Mouse (Mus musculus) frontal cortex, adult (tissue): ENCODE measurements at regions not wholly inside any gene's neighbourhood (a gene's known extent, or its start where the extent isn't known, plus 50 kb on each side); places are given as distances from the start of the nearest gene placed in this dataset.

Source experiments
- ATAC-seq: cut with Nextera tagmentation; 2 replicates; pipeline ENCODE4 v1.9.2; 2017; ENCODE audit warnings: mild to moderate bottlenecking, moderate library complexity, mixed read lengths; ENCODE audit not compliant: low TSS enrichment

DNA sequence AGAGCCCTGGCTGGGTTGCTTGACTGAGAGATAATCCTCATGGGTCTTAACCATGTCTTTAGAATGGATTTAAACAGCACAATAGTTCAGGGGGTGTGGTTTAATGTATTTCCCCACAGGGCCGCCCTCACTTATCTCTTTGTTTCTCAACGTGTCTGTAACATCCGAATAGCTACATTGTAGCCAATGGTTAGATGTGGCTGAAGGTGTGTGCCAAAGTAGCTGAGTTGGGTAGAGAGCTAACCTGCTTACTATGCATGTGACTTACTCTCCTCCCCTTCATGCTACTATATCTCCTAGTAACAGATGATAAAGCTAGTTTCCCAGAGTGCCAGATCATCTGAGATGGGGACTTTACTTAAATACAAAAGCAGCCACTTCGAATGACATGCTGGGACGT, 213.2 kb upstream of the Prok2 start:
- no peak for ATAC-seq

DNA sequence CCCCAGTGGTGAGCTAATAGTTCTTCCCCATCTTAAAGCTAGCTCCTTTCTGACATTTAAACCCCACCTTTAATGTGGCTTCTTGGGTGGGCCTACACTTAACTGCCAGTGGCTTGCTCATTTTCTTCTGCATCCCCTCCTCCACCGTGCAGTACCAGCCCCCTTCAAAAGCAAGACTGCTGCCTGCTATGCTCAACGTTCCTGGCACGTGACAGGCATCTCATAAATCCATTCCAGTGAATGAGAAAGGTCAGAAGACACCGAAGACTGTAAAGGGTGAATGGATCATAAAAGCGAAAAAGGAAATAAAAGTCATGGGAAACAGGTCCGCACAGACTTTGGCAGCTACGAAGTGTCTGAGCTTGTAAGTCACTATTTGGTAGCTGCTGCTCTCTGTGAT, 212.8 kb upstream of the Prok2 start:
- ATAC-seq, result no peak

DNA sequence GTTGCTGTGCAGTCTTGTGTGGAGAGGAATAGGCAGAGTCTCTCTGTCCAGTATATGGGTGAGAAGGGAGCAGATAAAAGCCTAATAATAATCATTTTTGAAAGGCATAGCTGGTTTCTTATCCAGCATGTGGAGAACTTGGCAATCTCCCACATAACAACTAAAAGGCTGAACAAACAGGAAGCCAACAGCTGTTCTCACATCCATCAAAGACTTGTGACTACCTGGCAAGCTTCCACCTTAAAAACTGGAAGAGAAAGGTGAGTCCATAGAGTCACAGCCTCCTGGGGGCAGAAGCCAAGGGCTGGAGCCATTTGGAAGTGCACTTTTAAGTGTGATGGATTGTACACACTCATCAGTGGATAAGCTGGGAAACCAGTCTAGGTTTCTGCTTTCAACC, 210.5 kb upstream of the Prok2 start:
- ATAC-seq, result no peak

DNA sequence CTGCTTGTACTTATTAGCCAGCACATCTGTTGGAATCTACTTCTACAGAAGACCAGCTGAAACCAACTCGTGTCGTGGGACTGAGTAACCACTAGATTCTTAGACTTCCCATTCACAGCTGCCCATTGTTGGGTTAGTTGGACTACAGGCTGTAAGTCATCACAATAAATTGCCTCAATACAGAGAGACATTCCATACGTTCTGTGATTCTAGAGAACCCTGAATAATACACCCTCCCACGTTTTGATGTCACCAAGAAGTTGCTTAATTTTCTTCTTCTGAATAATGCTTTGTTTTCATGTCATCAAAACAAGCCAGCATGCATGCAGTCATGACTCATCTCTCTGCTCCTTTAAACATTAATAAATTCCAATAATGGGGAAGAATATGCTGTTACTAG, 209.2 kb upstream of the Prok2 start:
- ATAC-seq, result no peak

DNA sequence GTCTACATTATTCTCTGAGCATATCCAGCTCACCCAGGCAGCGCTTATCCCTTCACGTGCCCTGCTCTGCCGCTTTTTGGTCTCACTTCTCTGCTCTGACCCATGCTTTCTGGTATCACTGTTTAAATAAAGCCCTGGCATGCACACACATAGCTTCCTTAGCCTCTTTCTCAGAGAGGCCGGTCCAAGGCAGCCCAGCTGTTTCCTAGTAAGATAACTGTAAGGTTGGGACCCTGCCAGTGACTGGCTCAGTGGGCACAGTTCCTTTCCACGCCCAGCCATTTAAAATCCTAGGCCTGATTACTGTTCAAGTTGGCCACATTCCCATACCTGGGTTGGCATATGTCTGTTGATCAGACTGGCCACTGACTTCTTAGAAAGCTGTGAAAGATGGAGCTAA, 208.2 kb upstream of the Prok2 start:
- ATAC-seq, result no peak

DNA sequence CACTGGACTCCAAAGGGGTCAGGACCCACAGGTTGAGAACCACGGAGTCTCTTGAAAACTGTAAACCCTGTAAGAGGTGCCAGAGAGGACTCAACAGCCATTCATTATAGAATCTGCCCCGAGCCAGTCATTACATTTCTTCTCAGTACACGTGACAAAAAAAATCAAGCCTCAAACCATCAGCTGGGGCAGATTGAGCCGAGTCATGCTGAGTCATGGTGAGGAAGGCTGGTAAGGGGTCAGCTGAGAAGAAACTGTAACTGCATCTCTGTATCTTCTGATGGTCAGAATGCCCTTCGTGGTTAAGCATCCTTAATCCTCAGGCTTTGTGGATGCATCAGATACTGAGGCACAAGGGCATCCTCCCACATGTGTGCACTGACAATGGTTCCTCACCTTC, 207.2 kb upstream of the Prok2 start:
- ATAC-seq, result no peak

DNA sequence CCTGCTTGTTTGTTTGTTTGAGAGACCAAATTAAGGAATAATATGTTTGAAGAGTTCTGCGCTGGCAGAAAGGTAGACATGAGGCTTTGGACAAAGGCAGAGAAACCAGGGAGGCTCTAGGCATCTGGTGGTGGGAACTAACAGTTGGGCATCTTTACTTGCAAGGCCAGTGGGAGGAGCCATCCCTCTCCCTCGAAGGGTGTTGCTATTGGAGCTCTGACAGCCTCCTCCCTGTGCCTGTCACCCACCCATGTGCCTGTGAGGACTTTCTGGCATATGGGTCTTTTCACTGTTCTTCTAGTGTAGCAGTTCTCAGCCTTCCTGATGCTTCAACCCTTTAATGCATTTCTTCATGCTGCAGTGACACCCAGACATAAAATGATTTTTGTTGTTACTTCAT, 206.7 kb upstream of the Prok2 start:
- 0 out of 2 replicates have a peak, but pooled peaks have one; percentile 38 for ATAC-seq

DNA sequence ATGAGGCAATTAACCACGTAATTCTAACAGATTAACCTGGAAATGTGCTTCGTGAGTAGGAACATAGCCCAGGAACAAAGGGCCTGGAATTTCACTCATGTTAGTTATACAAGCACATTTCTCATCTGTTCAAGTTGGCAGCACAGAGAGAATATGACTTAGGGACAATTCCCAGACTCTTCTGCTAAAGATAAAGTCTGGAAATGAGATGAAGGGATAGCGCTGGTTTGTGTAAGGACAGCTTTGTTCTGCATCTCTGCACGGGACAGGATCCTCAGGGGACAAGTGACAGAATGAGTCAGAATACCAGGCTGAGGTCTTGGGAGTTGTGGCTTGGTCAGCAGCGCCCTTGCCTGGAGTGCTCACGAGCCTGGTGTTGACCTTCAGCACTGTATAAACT, 206.2 kb upstream of the Prok2 start:
- peak; percentile 57; the same call in 1 of the 2 replicates for ATAC-seq

DNA sequence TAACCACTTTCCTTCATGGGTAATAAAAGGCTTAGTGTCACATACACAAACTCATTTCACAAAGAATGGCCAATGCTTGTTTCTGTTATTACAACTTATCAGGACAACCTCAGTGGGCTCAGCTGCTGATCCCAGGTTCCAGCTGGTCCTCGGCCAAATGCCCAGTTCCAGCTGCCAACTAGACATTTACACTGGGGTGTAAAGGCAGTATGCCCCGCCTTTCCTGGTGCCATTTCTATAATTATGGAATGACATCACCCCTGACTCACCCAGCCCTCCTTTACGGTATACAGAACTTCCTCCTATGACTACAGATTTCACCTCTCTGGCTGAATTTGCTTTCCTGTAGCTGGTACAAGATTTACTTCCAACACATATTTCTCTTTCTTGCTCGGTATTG, 205.4 kb upstream of the Prok2 start:
- no peak for ATAC-seq

DNA sequence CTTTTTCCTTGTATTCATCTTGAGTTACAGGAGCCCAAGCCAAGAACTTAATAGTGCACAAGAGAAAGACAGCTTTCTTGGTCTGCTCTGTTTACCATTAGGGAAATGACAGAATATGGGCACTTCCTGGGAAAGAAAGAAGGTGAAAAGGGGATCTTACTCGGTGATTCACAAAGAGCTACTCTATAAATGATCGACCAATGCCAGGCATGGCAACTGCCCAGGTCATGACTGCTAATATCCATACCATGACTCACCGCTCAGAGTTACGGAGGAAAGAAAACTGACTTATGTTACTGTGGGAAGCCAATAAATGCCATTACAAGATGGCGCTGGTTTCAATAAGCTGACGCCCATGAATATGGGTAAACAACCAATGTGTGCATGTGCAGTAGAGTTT, 204.1 kb upstream of the Prok2 start:
- ATAC-seq, result no peak

DNA sequence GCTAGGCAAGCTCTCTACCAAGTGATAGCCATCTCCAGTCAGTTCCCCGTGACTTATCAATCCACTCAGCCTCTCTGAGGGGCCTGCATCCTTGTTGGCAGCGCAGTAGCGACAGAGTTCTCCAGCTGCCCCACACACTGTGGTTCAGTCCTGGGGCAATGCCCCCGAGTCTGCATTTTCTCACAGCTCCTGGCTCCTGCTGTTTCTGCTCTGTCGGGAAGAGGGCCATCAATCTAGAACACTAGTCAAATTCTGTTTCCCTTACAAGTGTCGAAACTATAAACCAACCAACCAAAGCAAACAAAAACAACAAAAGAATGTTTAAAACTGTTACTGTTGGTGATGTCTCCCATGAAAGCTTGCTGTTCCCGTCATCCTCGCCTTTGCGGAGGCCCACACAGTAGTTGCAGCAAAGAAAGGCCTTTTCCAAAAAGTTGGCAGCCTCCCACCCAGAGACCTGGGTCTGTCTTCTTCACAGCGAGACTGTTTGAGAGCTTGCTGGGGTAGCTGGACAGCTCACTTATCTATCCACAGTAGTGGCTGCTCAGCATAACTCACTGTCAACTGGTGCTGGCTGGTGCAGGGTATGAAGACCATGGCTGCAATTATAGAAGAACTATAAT, 201.9 kb upstream of the Prok2 start:
- ATAC-seq, result no peak

DNA sequence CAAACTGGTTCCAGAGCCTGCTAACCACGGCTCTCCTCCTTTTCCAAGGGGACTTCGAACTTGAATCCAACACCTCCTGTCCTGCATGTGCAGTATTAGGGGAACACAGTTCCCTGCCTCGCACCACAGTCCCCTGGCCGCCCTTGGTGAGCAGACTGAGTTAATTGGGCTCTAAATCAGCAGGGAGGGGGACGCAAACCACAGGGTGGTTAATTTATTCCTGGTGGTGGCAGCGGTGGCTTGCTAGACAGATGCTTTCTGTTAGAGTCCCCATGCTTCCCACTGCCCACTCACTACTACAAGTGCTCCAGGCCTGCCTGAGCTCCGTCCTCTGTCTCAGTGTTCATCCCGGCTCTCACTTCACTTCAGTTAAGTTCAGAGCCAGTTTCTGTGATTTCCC, 198.0 kb upstream of the Prok2 start:
- ATAC-seq, result no peak

DNA sequence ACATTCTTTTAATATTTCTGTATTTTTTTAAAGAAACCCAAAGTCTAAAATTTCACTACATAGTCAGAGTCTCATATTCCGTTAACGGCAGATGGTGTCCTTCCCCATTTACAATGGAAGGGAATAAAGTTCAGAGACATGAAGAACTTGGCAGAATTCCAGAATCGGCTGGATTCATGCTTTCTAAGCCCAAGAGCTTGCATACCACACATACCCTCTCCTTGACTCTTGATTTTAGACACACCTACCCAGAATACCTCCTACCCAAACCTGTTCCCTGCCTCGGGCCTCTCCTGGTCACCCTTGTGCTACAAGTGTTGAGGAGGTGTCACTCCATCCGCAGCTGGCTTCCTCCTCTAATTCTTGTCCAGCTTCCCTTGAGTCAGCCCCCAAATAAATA, 195.8 kb upstream of the Prok2 start:
- no peak for ATAC-seq

DNA sequence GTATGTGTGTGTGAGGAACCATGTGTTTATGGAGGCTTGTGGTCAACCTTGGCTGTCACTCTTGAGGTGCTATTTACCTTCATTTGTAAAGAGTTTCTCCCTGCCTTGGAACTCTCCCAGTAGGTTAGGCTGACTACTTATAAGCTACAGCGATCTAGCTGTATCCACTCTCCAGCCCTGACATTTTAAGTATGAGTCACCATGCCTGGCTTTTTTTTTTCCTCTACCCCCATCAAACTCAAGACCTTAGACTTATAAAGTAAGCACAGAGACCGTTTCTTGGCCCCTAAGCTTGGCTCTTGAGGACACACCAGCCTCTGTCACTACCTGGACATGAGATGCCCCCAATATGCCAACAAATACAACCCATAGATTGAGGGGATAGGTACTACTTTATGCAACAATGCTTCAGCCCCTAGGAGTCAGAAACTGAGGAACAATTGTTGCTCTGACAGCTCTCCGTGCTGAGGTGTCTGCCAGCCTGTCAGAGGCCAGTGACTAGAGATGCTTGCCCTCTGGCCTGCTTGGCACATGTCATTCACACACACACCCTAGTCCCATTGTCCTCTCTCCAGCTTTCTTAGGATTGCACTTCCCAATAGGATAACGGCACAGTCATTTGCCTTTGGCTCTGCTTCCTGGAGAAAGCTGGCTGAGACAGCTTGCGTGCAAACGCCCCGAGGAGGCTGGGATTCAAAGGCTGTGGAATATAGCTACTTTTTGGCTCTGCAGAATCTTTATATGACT, 193.8 kb upstream of the Prok2 start:
- peak; percentile 69 for ATAC-seq

DNA sequence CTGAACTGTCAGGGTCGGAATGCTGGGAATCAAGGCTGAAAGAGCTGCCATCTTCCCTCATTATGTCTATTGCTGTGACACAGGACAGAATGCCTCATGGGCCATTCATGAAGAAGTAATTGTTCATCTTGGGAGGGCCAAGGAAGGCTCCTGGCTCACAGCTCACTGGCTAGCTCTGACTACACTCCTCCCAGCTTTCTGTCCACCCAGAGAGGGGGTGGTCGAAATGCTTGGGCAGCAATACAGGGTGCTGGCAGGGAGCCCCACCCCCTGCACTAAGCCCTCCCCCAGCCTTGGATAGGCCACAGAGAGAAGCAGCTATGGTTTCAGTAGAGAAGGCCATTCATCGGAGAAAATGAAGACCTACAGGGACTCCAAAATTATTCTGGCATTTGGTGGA, 192.2 kb upstream of the Prok2 start:
- no peak for ATAC-seq

DNA sequence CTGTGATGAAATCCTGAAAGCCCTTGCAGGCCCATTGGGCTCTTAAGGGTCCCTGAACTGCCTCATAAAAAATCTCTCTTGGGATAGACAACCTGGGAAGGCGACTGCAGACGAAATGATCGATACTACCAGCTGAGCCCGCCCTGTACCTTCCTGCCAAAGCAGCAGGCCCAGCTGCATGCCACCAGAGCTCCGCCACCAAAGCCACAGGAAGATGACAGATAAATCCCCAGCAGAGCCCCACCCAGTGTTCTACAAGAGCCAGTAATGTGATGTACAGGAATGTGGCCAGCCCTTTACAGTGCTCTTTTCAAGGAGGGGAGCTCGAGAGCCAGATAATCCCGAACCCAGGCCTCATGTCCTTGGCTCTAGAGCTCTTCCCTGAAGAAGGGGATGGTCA, 183.7 kb upstream of the Prok2 start:
- no peak for ATAC-seq

DNA sequence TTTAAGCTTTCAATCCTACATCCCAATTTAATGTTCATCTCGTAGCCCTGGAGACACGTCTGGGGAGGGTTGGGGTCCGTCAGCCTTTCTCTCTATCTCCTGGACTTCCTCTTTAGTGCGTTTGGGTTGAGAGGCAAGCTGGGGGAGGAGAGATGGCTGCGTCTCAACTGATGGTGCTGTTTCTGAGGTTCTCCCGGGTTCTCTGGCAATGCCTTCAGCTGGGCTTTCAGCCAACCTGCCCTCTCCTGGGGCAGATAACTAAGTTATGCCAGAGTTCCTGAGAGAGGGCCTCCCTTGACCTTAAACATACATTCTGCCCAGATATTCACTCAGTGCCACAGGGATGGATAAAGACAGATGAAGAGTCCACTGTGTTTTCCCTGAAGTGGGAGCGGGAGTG, 183.3 kb upstream of the Prok2 start:
- no peak for ATAC-seq

DNA sequence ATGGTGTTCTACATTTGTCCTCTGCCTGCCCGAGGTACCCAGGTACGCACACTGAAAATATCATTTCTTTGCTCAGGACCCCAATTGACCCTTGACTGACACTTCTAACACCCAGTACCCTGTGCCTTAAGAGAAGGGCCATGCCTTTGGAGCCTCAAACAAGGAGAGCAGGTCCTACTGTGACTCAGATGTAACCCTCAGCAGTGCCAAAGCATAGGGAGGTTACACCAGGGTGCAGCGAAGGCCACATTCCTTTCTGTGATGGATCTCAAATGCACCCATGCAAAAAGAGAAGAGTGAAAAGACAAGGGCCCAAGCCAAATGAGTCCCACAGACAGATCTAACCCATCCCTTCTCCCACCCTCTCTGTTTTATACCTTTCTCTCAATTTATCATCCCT, 181.9 kb upstream of the Prok2 start:
- no peak for ATAC-seq

DNA sequence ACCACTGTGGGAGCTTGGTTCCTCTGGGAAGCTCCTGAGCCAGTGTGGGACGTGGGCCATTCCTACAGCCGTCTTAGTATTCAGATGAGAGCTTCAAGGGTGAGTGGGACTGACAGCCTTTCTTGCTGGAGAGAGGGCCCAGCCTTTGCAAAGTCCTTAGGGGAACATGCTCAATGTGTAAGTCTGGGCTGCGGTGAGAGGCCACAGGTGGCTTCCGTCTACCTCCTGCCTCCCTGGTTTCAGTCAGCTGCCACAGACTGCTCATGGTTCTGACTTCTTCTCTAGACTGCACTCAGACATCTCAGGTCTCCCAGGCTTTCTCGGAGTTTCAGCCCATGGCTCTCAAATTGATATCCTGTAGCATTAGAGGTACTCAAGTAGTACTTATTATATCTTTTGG, 179.0 kb upstream of the Prok2 start:
- no peak for ATAC-seq

DNA sequence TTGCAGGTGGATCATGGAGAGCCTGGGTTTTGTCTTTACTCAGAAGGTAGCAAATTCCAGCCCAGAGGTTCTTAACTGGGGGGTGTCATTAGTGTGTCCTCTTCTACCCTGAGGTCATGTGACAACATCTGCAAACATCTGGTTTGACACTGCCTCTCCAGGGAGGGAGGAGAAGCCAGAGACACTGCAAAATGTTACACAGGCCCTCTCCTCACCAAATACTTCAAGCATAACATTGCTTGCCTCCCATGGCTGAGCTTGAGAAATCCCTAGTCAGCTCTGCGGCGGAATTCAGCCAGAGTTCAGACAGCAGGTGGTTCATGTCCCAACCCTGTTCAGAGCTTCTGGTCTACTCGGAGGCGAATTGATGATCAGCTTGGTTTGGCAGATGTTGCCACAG, 178.4 kb upstream of the Prok2 start:
- ATAC-seq, result no peak

DNA sequence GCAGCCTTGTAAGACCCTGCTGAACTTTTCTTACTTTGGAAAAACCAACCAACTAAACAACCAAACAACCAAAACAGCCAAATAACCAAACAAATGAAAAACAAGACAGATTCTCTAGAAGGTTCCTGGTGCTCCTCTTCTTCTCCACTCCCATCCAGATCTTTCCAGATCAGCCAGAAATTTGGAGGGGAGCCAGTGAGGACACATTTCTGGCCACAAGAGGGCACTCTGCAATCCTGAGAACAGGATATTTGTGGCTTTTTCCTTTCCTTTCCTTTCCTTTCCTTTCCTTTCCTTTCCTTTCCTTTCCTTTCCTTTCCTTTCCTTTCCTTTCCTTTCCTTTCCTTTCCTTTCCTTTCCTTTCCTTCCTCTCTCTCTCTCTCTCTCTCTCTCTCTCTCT, 177.9 kb upstream of the Prok2 start:
- ATAC-seq, result peak; percentile 62; the same call in 1 of the 2 replicates

DNA sequence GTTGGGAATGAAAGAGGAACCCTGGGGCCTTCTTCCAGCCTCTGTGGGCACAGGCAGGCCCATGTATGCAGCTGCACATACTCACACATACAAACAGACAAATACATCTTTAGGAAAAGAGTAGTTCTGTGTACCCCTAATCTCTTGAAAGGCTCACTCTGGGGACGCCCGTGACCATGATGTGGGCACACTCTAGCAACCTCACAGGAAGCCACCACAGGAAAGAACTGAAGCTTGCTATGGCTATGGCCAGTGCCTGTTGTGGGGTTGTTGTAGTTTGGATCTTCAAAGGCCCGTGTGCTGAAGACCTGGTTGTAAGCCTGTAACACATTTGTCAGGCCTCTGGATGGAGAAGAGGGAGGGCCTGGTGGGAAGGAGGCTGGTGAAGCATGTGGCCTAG, 175.4 kb upstream of the Prok2 start:
- ATAC-seq, result no peak

DNA sequence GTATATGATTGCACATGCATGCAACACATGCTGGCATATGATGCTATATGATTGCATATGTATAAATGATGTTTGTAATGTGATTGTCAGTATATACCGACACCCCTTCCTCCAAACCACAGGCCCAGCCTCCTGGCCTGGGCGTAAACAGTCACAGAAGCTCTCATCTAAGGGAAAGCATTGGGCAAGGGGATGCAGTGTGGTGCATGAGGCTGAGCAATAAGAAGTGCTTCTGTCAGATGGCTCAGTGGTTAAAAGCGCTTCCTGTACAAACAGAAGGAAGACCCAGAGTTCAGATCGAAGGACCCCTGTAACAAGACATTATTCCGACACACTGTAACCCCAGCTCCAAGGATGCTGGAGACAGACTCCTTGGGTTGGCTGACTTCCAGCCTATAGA, 175.0 kb upstream of the Prok2 start:
- ATAC-seq, result no peak

DNA sequence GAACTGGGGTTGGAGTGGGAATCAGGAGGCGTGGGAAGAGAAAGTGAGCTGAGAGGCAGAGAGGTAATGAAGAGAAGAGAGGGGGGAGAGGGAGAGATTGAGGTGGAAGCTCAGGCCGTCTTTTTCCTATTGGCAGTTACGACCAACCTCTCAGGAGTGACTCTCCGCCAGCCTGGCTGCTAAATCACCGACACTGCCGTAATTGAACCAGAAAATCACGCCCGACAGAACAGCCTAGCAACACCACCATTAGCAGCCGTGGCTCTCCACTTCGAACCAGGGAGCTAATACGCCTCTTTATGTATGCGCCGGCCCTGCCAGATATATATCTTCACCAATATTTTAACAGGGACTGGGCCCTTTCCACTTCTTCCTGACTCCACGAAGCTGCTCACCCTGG, 173.5 kb upstream of the Prok2 start:
- ATAC-seq, result no peak
